Mouse (Mus musculus) gastrocnemius, postnatal 25 days (tissue): Measurements from ENCODE around the gene Actr2. TPM values are rescaled to one million over a fixed set of nuclear protein-coding genes. Genes with fewer than 3 reads are reported as not detected.
A peak's percentile ranks its signal among the peaks of the same experiment; 100 is the strongest.
"Not testable (repeated sequence)": the region's sequence is repeated elsewhere in the genome, so short reads cannot be mapped to it uniquely, and the experiment has no call there.

Experiments used
- DNase-seq: peaks from one replicate; pipeline ENCODE4 v3.0.0; 2022
- long read RNA-seq, 2 experiments: library from polyadenylated mRNA; stranded (forward); transcript quantifications; one replicate each; pipeline ENCODE4 v2.0.0; 2021
- total RNA-seq, 2 experiments: library from RNA; stranded (reverse); gene quantifications; 1 replicate in 1 of 2; 2 replicates in 1 of 2; pipeline ENCODE4 v1.2.3; 2021

Actr2 gene
- 10 to 100 TPM; 30.1 to 37.5 TPM for total RNA-seq
- long read RNA-seq, experiment 1, partial matches to known transcripts: 0 of 27 reads
- long read RNA-seq, experiment 1, other reads (novel, unspliced or antisense): 26 of 27 reads
- long read RNA-seq, experiment 2, partial matches to known transcripts: 0 of 14 reads
- long read RNA-seq, experiment 2, other reads (novel, unspliced or antisense): 10 of 14 reads

DNA sequence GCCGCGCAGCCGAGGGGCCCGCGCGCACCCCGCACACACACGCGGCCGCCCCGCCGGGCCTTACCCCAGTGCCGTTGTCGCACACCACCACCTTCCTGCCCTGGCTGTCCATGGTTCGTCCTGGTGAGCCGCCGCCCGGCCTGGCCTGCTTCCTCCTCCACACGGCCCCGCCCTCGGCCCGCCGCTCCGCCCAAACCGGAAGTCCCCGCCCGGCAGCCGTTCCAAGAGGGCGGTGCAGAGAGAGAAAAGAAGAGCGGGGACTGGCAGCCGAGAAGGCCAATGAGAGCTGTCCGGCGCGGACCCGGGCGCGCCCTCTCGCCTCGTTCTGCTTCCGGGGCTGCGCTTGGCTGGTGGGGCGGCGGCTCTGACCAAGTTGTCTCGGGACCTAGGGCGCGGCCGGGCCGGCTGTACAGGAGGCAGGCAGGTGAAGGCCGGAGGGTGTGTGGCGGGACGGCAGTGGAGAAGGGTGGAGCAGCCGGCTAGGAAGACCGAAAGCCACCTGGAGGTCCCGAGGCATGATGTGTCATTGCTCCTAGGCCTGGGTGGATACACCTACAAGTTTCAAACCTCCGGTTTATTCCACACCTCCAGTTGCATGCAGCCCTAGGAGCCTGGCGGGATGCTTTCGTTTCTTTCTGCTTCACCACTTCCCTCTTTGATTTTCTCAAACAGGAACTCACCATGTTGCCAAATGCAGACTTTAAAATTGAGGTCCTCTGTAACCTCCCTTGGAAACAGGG lies at the start of gene Actr2:
Gene Actr2, minus strand, starts transcription at position 173 of the 740 bp plus-strand sequence.
- DNase-seq: peak; percentile 97

DNA sequence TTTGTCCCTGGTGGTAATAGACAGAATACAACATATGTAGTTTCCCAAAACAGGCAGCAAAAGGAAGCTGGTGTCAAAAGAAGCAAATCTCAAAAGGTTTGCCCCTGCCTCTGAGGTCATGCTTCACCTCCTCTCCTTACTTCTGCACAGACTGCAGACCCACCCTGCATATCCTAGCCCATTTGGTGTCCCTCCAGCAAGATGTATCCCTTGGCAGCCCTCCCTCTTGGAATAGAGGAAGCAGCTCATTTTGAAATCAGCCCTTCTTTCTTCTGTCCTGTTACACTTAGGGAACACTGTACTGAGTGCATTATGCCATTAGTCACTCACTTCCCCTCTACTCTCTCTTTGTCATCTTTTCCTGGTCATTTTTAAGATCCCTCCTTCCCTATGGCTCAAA lies 46.2 kb upstream of the Actr2 start:
- DNase-seq: no peak

DNA sequence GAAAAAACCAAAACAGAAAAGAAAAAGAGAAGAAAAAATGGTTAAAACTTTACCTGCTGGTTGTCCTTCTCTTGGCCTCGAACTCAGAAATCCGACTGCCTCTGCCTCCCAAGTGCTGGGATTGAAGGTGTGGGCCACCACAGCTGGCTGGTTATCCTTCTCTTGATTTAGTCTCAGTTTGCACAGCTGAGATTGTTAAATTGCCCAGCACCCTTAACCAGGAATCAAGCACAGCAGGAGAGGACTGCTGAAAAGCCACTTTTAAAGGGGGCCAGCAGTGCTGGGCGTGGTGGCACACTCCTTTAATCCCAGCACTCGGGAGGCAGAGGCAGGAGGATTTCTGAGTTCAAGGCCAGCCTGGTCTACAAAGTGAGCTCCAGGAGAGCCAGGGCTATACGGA lies 40.8 kb upstream of the Actr2 start:
- DNase-seq: not testable (repeated sequence)

DNA sequence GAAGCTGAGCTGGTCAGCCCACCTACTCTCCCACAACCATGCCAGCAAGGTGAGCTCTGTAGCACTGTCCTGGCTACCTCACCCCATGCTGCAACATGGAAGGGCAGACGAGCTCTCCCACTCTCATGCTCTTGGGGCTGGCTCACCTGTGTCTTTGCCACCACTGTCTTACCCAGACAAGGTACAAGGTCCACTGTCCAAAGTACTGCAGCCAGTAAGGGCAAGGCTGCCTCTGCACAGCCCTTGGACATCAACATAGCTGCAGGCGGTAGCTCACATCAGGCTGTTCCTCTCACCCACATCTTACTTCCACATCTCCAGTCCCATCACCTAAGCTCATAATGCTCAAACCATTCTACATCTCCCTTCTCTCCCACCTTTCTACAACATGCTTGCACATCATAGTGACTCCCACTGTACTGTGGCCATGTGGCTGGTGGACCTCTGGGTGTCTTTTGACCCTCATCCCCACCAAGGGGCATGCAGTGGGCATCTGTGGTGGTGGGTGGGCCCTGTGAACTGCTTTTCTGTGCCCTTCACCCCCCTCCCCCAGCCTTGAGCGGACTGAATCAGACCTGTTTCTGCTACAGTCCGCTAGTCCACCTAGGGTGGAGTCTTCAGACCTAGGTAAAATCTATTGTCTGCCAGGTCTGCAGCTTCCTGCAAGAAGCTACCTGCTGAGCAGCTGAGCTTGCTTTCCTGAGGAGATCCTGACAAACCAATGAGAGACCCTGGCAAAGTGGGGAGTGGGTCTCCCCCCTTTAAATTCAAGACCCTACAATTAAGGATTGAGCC lies 39.6 kb upstream of the Actr2 start:
- no peak for DNase-seq

DNA sequence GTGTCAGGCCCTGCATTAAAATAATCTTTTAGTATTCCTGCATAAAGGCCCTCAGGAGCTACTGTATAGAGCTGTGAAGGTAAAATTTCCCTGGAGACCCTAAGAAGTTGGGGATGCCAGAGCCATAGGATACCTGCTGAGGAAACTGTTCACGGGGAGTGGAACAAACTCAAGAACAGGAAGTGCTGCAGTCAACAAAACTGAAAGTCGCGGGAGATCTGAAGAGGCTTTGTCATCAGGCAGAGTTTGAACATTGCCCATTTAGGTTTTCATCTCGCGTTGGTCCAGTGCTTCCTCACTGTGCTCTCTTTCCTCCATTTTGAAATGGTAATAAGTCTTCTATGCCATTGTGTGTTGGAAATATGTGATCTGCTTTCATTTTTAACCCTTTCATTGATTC lies 38.6 kb upstream of the Actr2 start:
- DNase-seq: no peak

DNA sequence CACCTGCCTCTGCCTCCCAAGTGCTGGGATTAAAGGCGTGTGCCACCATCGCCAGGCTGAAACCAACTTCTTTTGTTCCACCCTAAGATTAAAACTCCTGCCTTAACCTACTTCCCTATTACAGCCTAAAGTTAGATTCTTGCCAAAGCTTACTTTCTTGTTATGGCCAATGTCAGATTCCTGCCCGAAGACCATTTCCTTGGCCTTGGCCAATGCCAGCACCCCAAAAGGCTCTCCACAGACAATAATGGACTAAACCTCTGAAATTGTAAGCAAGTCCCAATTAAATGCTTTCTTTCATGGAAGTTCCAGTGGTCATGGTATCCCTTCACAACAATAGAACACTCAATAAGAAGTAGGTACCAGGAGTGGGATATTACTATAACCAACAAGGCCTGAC lies 37.2 kb upstream of the Actr2 start:
- no peak for DNase-seq

DNA sequence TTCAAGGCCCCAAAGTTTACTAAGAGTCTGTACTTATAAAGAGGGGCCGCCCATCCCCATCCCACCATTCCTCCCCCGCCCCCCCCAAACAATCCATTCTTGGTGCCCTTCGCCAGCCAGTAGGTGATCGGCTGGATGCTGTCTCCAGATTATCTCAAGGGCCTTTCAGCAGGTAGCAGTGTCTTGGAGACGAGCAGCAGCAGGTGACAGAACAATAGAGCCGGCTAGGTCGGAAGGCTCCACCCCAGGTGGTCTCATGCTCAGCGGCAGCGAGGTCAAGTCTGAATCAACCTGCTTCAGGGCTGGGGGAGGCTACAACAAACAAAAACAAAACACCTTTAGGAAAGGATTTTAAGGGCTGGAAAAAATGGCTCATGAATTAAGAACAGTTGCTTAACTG lies 32.7 kb upstream of the Actr2 start:
- DNase-seq: no peak

DNA sequence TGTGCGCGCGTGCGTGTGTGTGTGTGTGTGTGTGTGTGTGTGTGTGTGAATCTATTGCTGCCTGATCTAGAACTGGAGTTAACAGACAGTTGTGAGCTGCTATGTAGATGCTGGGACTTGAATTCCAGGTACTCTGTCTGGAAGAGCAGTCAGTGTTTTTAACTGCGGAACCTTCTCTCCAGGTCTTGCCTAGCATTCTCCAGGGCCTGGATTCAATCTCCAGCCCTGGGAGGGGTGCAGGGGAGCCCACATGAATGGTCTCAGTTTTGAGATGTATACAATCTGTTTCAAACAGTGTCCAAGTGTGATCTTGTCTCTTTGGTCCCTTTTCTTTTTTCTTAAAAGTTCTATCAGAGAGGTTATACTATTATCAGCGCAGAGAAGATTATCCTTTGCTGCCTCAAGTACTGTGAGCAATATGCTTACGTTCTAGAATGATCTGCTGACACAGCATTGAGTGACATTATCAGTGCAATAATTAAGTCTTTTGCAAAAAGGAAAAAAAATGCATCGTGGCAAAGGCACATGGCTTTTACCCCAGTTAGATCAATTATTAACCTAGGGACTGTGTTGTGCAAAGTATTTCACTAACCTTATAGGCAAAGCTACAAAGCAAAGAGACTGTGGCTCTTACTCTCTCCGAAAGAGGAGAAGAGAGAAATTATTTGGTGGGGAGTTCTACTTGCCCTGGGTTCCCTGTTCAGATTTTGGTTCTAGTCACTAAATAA lies 32.0 kb upstream of the Actr2 start:
- DNase-seq: no peak

DNA sequence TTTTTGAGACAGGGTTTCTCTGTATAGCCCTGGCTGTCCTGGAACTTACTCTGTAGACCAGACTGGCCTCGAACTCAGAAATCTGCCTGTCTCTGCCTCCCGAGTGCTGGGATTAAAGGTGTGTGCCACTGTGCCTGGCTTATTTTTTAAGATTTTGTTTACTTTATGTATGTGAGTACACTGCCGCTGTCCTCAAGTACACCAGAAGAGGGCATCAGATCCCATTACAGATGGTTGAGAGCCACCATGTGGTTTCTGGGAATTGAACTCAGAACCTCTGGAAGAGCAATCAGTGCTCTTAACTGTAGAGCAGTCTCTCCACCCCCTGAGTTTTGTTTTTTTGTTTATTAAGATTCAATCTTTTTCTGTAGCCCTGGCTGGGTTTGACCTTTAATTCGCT lies 31.0 kb upstream of the Actr2 start:
- not testable (repeated sequence) for DNase-seq

DNA sequence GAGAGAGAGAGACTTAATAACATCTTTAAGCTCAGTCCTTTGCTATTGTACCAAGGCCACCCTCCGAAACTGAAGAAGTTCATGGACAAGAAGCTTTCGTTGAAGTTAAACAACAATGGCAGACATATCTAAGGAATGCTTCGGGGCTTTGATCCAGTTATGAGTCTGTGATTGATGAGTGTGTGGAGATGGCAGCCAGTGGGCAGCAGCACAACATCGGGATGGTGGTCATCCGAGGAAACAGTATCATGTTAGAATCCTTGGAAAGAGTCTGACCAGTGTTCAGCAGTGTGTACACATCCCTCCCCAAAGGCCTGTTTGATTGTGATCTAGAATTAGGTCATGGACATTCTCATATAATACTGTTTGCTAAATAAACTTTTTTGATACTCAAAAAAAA lies 29.8 kb upstream of the Actr2 start:
- DNase-seq: no peak

DNA sequence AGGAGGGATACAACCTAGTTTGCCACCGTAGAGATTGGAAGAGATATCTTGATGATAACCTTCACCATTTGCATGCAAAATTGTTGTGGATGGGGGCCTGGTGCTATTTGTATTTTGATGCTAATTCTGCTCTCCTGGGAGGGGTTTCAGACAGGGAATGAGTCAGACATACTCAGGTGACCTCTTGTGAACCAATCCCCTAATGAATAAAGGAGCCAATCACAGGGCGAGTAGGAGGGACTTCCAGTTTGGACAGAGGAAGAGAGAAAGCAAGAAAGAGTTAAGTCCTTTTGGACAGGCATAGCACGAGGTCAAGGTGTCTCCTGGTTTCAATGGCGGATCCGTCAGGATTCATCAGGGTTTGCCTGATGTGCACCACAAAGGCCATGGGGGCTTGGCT lies 27.6 kb upstream of the Actr2 start:
- no peak for DNase-seq

DNA sequence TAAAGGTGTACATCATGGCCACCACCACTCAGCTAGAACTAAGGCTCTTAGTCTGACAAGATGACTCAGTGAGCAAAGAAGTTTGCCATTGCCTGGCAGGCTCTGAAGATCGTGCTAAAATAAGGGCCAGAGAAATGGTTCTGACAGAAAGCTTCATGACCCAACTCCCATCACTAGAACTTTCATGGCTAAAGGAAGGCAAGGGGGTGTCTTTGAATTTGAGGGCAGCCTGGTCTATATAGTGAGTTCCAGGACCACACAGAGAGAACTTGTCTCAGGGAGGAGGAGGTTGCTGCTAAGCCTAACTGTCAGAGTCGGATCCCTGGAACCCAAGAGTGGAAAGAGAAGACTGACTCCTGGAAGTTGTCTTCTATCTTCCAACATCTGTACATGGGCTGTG lies 27.0 kb upstream of the Actr2 start:
- DNase-seq: no peak

DNA sequence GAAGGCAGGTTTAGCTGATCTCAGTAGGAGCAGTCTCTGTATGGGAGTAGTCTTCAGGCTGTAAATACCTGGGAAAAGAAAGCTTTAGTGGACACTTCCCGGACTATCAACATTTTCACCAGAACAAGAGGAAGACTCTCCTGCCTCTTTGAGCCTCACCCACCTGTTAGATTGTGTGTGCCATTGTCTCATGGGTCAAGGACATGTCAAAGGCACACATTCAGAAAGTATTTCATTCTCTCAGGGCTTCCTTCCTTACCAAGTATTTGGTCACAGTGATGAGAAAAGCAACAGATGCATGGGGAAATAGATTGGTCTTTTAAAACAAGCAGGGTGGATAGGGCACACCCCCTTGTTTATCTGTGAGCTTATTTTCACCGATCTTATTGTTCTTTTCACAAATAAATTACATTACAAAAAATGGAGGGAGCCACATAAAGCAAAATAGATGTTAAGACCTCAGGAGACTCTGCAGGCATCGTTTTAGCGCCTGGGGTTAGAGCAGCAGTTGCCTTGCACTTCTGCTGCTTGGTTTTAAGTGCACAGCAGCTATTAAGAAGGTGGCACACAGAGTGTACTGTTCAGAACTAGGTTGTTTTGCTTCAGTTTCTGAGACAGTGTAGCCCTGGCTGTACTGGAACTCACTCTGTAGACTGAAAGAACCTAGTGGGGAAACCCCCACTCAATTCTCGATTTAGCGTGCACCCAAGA lies 25.9 kb upstream of the Actr2 start:
- no peak for DNase-seq

DNA sequence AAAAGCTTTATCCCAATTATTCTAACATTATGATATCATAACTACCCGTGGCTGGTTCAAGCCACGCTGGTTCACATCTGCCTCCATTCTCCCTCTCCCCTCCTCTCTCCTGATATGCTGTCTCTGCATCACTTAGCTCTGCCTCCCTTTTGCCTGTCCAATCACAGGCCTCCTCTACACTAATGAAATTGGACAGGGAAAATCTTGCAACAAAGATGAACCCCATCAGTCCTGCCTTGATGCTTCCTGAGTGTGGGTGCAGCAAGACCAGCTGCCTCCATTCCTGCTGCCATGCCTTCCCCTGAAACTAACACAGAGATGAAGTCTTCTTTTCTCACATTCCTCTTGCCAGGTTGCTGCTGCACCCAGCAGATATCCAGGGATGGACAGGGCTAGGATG lies 25.2 kb upstream of the Actr2 start:
- DNase-seq: no peak

DNA sequence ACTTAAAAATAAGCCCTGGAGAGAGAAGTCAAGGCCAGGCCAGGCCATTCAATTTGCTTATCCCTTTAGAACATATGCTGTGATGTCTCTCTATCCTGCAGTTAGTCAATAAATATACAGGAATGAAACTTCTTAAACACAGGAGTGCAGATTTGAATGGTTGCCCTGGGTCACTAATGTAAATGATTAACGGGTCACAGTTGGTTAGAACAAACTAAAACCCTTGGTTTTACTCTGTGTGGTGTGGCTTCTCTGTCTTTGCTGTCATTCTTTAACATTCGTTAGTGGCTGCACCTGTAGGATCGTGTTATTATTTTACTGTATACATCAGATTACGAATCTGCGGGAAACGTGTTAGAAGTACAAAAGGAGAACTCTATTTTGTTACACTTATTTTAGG lies 23.6 kb upstream of the Actr2 start:
- no peak for DNase-seq

DNA sequence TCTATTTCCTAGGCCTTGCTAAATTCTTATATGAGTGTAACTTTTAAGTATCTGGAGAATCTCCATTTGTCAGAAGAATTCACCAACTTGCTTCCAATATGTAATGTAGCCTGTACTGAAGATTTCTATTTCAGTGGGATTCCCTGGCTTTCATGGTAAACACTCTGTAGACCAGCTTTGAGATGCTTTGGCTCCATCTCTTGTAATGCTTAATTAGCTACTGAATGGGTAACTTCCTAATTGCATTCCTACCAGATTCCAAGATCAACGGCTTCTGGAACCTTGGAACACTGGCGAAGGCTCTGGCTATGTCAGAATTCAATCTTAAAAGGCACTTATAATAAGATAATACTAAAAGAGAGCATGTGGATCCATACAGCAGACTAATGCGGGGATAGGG lies 22.2 kb upstream of the Actr2 start:
- not testable (repeated sequence) for DNase-seq

DNA sequence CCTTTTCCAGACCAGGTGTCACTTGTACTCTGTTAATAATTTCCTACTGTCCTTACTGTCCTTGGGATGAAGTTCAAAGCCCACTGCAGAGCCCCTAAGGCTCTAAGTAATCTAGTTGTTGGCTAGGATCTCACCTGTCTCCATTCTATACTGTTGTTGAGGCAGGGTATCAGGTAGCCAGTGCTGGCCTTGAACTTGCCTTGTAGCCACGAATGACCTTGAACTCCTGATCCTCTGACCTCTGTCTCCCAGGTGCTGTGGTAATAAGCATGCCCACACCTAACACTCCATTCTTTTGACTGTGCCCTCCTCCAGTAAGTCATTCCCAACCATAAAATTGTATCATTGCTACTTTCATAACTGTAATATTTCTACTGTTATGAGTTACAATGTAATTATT lies 21.0 kb upstream of the Actr2 start:
- DNase-seq: no peak

DNA sequence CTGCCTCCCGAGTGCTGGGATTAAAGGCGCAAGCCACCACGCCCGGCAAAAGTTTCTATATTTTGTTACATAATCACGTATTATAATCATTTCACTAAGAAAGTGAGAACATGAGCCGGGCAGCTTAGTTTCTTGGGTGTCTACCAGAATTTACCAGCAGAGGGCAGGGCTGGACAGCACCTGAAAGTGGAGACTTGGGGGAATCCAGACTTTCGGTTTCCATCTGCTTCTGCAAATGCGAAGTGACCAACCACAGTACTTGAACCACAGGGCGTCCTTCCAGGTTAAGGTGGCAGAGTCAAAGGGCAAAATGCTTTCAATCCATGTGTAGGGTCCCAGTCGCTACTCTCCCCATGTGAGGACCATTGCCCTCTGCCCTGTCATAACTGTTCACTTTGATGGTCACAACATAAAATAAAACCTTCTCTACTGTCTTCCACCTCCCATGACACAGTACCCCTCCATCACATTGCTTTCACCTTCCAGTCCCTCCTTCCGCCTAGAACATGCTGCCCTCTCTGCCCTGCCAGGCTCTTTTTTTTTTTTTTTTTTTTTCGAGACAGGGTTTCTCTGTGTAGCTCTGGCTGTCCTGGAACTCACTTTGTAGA lies 20.3 kb upstream of the Actr2 start:
- DNase-seq: peak; percentile 67

DNA sequence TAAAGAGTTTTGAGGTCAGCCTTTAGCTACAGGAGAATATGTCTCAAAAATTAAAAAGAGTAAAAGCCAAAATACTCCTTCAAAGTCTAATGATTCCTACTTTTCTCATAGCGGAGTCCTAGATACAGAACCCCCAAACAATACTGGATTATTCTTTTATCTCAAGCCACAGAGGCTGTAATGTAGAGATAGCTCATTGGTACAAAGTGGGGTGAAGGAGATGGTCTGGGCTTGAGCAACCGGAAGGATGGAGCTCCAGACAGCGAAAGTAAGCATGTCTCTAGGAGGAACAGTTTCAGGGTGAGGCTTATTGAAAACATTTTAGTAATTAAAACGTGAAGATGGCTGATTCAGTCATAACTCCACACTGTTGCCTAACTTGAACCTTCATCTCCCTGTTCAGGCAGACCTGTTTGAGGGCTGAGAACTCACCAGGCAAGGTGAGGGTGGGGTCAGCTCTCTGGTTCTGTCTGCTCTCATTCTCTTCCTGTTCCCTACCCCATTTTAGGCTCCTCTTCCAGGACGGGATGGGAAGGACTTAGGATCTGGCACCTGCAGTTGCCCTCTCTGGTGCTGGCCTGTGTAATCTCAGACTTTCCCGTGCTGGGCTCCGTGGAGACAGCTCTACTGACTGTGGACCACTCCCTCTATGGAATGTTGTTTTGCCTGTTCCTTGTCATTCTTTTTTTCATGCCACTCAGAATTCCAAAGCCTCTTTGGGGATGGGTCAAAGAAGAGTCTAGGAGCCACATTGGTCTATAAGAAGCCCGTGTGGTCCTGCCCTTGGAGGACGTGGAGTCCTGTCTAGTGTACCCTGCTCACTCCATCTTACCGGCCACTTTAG lies 14.2 kb upstream of the Actr2 start:
- DNase-seq: no peak

DNA sequence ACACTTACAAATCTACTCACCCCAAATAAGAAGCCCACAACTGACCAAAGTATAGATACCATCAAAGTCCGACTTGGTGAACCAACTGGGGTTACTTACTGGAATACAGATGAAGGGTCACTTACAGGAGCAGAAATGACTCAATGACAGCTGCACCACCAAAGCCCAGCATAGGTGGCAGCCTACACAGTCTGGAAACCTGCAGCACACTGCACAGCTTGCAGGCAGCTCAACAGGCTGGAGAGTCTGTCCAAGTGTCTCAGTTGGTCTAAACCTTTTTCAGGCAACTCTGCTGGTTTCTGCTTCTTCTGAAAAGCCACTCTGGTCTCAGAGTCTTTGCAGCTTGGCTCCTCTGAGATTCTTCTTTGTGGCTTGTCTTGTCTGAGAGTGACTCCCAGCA lies 12.7 kb upstream of the Actr2 start:
- no peak for DNase-seq

DNA sequence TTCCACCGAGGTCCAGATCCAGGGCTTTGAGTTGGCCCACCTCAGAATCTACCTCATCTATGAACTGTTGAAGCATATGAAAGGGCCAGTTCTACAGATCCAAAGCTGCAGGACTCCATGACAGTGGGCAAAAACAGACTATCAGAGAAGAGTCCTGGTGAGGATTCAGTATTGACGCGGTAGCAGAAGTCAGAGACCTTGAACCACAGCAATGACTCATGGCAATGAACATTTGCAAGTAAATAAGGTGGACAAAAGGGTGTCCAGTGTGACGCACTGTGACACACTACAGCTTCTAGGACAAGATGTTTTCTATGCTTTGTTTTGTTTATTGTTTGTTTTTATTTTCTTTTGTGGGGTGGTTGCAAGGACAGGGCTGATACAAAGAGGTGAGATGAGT lies 4.0 kb upstream of the Actr2 start:
- DNase-seq: no peak
